Mouse (Mus musculus): ENCODE measurements at regions not wholly inside any gene's neighbourhood (a gene's known extent, or its start where the extent isn't known, plus 50 kb on each side); places are given as distances from the start of the nearest gene placed in this dataset.

DNA sequence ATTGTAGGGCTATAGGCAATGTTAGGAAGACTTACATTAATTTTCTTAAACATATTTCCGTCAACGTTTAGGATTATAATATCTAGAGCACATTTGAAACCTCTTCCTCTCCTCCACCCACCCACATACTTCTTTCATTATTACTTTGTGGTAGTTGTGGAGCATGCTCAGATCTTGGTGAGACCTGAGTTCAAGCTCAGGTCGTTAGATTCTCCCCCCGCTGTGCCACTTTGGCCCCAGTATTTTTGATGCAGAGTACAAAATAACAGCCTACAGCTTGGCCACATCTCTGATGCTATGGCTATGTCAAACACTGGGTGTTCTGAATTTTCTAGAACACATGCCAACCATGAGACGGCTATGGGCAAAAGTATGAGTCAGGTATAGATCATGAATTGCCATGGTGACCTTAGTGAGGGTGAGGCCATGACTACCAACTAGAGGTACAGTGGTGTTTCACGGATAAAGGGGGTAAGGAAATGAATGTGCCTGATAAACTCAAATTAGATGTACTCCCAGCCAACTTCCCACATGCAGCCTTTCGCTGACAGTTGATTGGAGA is 68.5 kb upstream of the H2afz start:
- no peak for TF ChIP-seq POLR2A (IDR thresholded peaks at IDR 0.05; ENCODE audit: low read depth, low read length)
- TF ChIP-seq CTCF (IDR thresholded peaks at IDR 0.05; ENCODE audit: borderline replicate concordance, insufficient read depth, low read length): no peak
